Mouse (Mus musculus): ENCODE measurements around the gene Gtse1. TPM values are rescaled to one million over a fixed set of nuclear protein-coding genes. Genes with fewer than 3 reads are reported as not detected.

The Gtse1 gene
- polyA plus RNA-seq, 1 experiment from 2014 or later, result 27.2 TPM

DNA sequence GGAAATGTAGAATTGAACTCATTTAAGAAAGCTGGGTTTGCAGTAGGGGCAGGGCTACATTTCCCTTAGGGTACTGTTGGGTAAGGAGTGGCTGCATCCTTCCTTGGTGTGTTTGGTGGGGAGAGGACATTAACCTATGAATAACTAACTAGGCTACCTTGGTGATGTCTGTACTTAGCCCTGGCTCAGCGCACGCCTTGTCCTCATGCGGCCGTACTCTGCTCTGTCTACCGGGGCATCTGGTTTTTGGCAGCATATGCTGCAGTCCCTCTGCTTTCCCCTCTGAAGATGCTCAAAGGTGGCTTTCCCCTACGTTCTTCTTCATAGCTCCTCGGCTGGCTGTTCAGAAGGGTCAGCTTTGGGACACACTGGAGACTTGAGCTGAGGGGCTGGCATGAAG, 17.8 kb downstream of the Gtse1 start:
- Histone ChIP-seq H3K27ac (no peak overlapping the region), H3K9me3 (no peaks in the 10 kb centered on the region)
- whole genome bisulfite sequencing, result 92% methylated on average over 7 of the region's 7 CpGs

DNA sequence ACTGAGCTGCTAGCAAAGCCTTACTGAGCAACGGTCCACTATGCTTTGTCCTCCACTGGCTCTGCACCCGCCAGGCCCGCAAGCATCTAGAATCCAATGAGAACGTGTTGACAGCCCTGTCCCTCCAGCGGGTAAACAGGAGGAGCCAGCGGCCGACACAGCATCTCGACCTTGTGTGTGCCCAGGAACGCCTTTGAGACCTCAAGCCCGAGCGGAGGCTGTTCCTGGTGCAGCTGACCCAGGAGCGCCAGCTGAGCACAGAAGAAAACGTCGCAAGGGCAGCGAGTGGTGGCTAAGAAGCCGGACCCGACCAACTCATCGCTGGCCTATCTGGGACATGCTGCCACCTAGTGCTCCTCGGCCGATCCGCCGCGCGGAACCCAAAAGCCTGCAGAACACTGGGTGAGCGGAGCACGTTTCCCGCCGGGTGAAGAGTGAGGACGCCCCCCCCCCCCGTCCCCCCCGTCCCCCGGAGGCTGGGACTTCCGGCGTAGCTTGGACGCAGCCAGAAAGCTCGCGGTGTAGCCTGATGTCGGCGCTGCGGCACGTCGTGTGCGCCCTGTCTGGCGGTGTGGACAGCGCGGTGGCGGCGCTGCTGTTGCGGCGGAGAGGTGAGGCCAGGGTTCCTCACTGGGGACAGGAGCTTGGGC, 19.4 kb downstream of the Gtse1 start, which contains the start of gene Trmu:
Trmu (plus strand) TSS at position 465 of the 650 bp plus-strand sequence.
- Histone ChIP-seq H3K27ac (peak within 1 kb of the TSS; percentile 85), H3K4me1 (peaks cover 19% of the 10 kb centered on the region), H3K4me2 (peak within 1 kb of the TSS; percentile 82), H3K9ac (peak within 1 kb of the TSS; percentile 94), H3K36me3 (peaks cover 49% of the 10 kb centered on the region), H3K9me3 (no peaks in the 10 kb centered on the region), H3K4me3 (peak within 1 kb of the TSS; percentile 80), H3K27me3 (no peaks in the 10 kb centered on the region)
- ATAC-seq (ENCODE audit: insufficient number of reproducible peaks, insufficient read depth, low FRiP score, low TSS enrichment, low read depth), result peak; percentile 86
- under 1% methylated on average over 49 of the region's 50 CpGs for WGBS

More for the DNA sequence above, 17.8 kb downstream of the Gtse1 start:
- no peak overlapping the region for H3K4me2 ChIP-seq
- ATAC-seq (ENCODE audit: insufficient number of reproducible peaks, insufficient read depth, low FRiP score, low TSS enrichment, low read depth), result no peak
- H3K36me3 ChIP-seq, result peaks cover 48% of the 10 kb centered on the region
- H3K4me3 ChIP-seq, result no peak overlapping the region
- H3K27me3 ChIP-seq, result no peaks in the 10 kb centered on the region
- no peak overlapping the region for H3K9ac ChIP-seq
- peaks cover 19% of the 10 kb centered on the region for H3K4me1 ChIP-seq

GRCm38 (mm10) chr15:85879498-85879895, 20.0 kb downstream of the Gtse1 start:
- H3K4me2 ChIP-seq, result peak overlapping the region; percentile 82
- H3K9ac ChIP-seq, result peak overlapping the region; percentile 94
- no peaks in the 10 kb centered on the region for H3K9me3 ChIP-seq
- peak overlapping the region; percentile 85 for H3K27ac ChIP-seq
- peak overlapping the region; percentile 80 for H3K4me3 ChIP-seq
- no peak for ATAC-seq (ENCODE audit: insufficient number of reproducible peaks, insufficient read depth, low FRiP score, low TSS enrichment, low read depth)
- peaks cover 50% of the 10 kb centered on the region for H3K36me3 ChIP-seq
- H3K4me1 ChIP-seq, result peaks cover 19% of the 10 kb centered on the region
- H3K27me3 ChIP-seq, result no peaks in the 10 kb centered on the region
- WGBS, result 1% methylated on average over 18 of the region's 18 CpGs

DNA sequence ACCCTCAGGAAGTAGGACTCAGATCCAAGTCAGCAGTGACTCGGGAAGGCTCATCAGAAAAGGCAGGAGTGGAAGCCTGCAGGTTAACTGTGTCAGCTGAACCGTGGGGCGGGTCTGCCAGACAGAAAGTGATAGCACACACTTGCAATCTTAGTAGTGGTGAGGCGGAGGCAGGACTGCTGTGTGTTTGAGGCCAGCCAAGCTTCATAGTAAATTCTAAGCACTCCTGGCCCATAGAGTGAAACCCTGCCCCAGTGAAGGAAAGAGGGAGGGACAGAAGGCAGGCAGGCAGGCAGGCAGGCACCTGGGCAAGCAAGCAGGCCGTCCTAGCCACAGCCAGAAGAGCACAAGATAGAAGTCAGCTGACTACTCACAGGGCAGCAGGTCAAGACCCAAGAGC, 26.1 kb downstream of the Gtse1 start:
- peaks cover 68% of the 10 kb centered on the region for H3K36me3 ChIP-seq
- H3K4me2 ChIP-seq, result no peak overlapping the region
- no peak overlapping the region for H3K9ac ChIP-seq
- no peaks in the 10 kb centered on the region for H3K27me3 ChIP-seq
- no peak overlapping the region for H3K27ac ChIP-seq
- peaks cover 1% of the 10 kb centered on the region for H3K4me1 ChIP-seq
- 91% methylated on average over 5 of the region's 5 CpGs for WGBS
- H3K9me3 ChIP-seq, result no peaks in the 10 kb centered on the region
- no peak for ATAC-seq (ENCODE audit: insufficient number of reproducible peaks, insufficient read depth, low FRiP score, low TSS enrichment, low read depth)
- H3K4me3 ChIP-seq, result no peak overlapping the region

DNA sequence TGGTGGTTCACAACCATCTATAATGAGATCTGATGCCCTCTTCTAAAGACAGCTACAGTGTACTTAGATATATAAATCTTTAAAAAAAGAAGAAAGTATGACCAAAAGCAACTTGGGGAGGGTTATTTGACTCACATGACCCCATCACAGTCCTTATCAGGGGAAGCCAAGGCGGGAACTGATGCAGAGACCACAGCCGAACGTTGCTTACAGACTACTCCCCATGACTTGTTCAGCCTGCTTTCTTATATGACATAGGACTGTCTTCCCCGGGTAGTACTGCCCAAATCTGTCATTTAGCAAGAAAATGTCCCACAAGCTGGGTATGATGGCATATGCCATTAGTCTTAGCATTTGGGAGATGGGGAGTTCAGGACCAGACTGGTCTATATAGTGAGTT, 29.7 kb downstream of the Gtse1 start:
- Histone ChIP-seq H3K9ac (no peak overlapping the region), H3K27ac (no peak overlapping the region), H3K9me3 (no peaks in the 10 kb centered on the region), H3K4me3 (no peak overlapping the region), H3K4me1 (no peaks in the 10 kb centered on the region), H3K27me3 (no peaks in the 10 kb centered on the region), H3K4me2 (no peak overlapping the region), H3K36me3 (peaks cover 84% of the 10 kb centered on the region)
- ATAC-seq (ENCODE audit: insufficient number of reproducible peaks, insufficient read depth, low FRiP score, low TSS enrichment, low read depth), result no peak
- 86% methylated on average over 4 of the region's 4 CpGs for WGBS

GRCm38 (mm10) chr15:85891971-85892370, 32.4 kb downstream of the Gtse1 start:
- Histone ChIP-seq H3K9ac (no peak overlapping the region), H3K4me2 (no peak overlapping the region), H3K4me3 (no peak overlapping the region), H3K27ac (no peak overlapping the region), H3K36me3 (peaks cover 84% of the 10 kb centered on the region), H3K4me1 (no peaks in the 10 kb centered on the region), H3K9me3 (no peaks in the 10 kb centered on the region), H3K27me3 (no peaks in the 10 kb centered on the region)
- no peak for ATAC-seq (ENCODE audit: insufficient number of reproducible peaks, insufficient read depth, low FRiP score, low TSS enrichment, low read depth)
- WGBS, result 93% methylated on average over 10 of the region's 10 CpGs

GRCm38 (mm10) chr15:85892498-85893118, 33.1 kb downstream of the Gtse1 start:
- Histone ChIP-seq H3K27me3 (no peaks in the 10 kb centered on the region), H3K27ac (no peak overlapping the region), H3K9ac (no peak overlapping the region), H3K4me3 (no peak overlapping the region), H3K36me3 (peaks cover 90% of the 10 kb centered on the region), H3K9me3 (no peaks in the 10 kb centered on the region), H3K4me1 (no peaks in the 10 kb centered on the region), H3K4me2 (no peak overlapping the region)
- WGBS, result 88% methylated on average over 13 of the region's 13 CpGs
- ATAC-seq (ENCODE audit: insufficient number of reproducible peaks, insufficient read depth, low FRiP score, low TSS enrichment, low read depth), result no peak

DNA sequence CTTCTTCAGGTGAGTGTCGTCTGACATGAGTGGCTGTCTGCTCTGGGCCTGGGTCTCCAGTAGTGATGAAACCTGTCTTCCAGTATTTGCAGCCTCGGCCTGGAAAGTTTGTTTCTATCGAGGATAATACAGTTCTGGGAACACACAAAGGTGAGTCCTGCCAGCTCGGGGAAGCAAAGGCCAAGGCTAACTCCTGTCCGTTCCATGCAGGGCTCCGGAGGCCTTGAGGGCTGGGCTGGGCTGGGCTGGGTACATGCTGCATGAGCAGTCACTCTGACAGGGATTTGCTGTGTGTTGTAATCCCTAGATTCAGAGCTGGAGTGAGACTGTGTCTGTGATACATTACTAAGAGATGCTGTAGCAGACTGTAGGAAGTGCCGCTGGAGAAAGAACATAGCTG, 34.3 kb downstream of the Gtse1 start:
- no peaks in the 10 kb centered on the region for H3K4me1 ChIP-seq
- H3K27me3 ChIP-seq, result no peaks in the 10 kb centered on the region
- no peaks in the 10 kb centered on the region for H3K9me3 ChIP-seq
- no peak overlapping the region for H3K4me2 ChIP-seq
- 89% methylated on average over 7 of the region's 7 CpGs for WGBS
- no peak overlapping the region for H3K4me3 ChIP-seq
- no peak overlapping the region for H3K9ac ChIP-seq
- no peak for ATAC-seq (ENCODE audit: insufficient number of reproducible peaks, insufficient read depth, low FRiP score, low TSS enrichment, low read depth)
- peaks cover 92% of the 10 kb centered on the region for H3K36me3 ChIP-seq
- no peak overlapping the region for H3K27ac ChIP-seq

DNA sequence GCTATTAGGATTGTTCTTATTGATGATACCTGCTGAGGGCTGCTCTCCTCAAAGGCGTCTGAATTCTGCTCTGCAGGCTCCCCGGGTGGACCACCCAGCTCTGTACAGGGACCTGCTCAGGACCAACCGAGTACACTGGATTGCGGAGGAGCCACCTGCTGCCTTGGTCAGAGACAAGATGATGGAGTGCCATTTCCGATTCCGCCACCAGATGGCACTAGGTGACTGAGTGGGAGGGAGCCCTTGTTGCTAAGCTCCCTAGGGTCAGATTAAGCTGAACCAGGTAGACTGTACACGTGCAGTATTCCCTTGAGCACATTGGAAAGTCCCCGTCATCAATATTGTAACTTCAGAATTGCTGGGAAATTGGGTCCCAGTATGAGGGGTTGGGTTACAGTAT, 36.7 kb downstream of the Gtse1 start:
- Histone ChIP-seq H3K27ac (no peak overlapping the region), H3K9me3 (no peaks in the 10 kb centered on the region), H3K36me3 (peaks cover 84% of the 10 kb centered on the region), H3K4me3 (no peak overlapping the region), H3K4me2 (no peak overlapping the region), H3K9ac (no peak overlapping the region), H3K27me3 (no peaks in the 10 kb centered on the region), H3K4me1 (no peaks in the 10 kb centered on the region)
- ATAC-seq (ENCODE audit: insufficient number of reproducible peaks, insufficient read depth, low FRiP score, low TSS enrichment, low read depth), result no peak
- WGBS, result 16% methylated on average over 8 of the region's 8 CpGs

GRCm38 (mm10) chr15:85897113-85897512, 37.6 kb downstream of the Gtse1 start:
- no peak for ATAC-seq (ENCODE audit: insufficient number of reproducible peaks, insufficient read depth, low FRiP score, low TSS enrichment, low read depth)
- Histone ChIP-seq H3K9ac (no peak overlapping the region), H3K9me3 (no peaks in the 10 kb centered on the region), H3K4me2 (no peak overlapping the region), H3K4me3 (no peak overlapping the region), H3K27me3 (no peaks in the 10 kb centered on the region), H3K36me3 (peaks cover 80% of the 10 kb centered on the region), H3K4me1 (no peaks in the 10 kb centered on the region), H3K27ac (no peak overlapping the region)
- 86% methylated on average over 10 of the region's 10 CpGs for WGBS

DNA sequence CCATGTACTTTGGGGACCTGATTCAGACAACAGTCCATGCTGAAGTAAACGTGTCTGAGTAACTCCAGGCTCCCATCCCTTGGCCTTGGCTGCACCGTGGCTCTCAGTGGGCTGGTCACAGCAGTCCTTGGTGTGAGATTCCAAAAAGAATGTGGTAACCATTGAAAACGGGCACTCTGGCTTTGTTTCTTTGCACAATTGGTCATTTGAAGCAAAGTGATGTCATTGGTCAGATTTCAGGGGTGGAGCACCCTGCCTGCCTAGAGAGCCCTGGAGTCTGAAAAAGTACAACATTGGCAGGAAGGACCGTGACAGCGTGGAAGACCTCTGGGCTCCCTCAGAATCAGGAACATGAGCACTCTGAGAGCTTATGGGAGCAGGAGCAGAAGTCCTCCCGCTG, 39.9 kb downstream of the Gtse1 start:
- H3K27me3 ChIP-seq, result no peaks in the 10 kb centered on the region
- H3K4me1 ChIP-seq, result no peaks in the 10 kb centered on the region
- H3K4me2 ChIP-seq, result no peak overlapping the region
- H3K27ac ChIP-seq, result no peak overlapping the region
- H3K9ac ChIP-seq, result no peak overlapping the region
- no peak overlapping the region for H3K4me3 ChIP-seq
- H3K36me3 ChIP-seq, result peaks cover 62% of the 10 kb centered on the region
- 80% methylated on average over 6 of the region's 6 CpGs for WGBS
- ATAC-seq (ENCODE audit: insufficient number of reproducible peaks, insufficient read depth, low FRiP score, low TSS enrichment, low read depth), result no peak
- H3K9me3 ChIP-seq, result no peaks in the 10 kb centered on the region

DNA sequence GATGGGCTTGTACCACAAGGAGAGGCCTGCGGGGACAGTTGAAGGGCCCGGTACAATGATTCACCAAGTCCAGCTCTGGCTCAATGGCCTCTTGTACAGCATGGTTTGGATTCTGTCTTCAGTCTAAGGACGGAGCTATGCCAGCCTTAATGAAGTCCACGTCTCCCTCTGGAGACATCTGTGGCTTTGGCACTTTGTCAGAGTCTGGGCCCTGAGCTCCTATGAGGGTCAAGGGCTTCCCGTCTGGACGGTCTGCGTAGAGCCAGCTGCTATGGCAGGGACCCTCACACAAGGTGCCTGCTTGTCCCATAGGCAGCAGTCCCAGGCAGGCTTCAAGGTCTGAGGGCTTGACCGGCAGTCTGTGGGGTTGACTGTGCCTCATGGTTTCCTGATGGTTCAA, 40.8 kb downstream of the Gtse1 start:
- Histone ChIP-seq H3K27ac (no peak overlapping the region), H3K4me2 (no peak overlapping the region), H3K4me1 (no peaks in the 10 kb centered on the region), H3K36me3 (peaks cover 53% of the 10 kb centered on the region), H3K4me3 (no peak overlapping the region), H3K27me3 (no peaks in the 10 kb centered on the region), H3K9ac (no peak overlapping the region), H3K9me3 (no peaks in the 10 kb centered on the region)
- 88% methylated on average over 8 of the region's 8 CpGs for WGBS
- no peak for ATAC-seq (ENCODE audit: insufficient number of reproducible peaks, insufficient read depth, low FRiP score, low TSS enrichment, low read depth)
